Mouse (Mus musculus): Measurements from ENCODE around the gene Ccdc189.

Gene Ccdc189

DNA sequence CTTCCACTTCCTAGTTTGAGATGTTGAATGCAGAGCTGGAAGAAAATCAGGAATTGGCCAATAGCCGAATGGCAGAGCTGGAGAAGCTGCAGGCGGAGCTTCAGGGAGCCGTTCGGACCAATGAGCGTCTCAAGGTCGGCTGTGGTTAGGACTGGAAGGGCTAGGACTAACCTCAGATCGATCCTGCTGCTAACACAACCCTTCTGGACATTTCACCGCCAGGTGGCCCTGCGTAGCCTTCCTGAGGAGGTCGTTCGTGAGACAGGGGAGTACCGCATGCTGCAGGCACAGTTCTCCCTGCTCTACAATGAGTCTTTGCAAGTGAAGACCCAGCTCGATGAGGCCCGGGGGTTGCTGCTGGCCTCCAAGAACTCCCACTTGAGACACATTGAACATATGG, 4.2 kb upstream of the Ccdc189 start:
- no peak for DNase-seq (ENCODE audit: low spot score)

DNA sequence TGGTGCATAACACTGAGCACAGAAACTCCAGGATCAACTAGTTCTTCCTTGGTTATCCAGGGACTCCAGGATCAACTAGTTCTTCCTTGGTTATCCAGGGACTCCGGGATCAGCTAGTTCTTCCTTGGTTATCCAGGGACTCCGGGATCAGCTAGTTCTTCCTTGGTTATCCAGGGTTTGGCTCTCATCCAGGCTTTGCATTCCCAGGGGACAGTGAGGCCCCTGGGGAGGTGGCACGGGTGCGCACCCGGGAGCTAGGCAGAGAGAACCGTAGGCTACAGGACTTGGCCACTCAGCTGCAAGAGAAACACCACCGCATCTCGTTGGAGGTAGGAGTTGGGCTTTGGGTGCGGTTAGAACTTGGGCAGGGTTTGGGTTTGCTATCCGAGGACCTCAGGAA, 2.7 kb upstream of the Ccdc189 start:
- no peak for DNase-seq (ENCODE audit: low spot score)

- no peak for DNase-seq (ENCODE audit: low spot score)
Measured at GRCm38 (mm10) chr7:127589637-127590036, 1.2 kb upstream of the Ccdc189 start.

DNA sequence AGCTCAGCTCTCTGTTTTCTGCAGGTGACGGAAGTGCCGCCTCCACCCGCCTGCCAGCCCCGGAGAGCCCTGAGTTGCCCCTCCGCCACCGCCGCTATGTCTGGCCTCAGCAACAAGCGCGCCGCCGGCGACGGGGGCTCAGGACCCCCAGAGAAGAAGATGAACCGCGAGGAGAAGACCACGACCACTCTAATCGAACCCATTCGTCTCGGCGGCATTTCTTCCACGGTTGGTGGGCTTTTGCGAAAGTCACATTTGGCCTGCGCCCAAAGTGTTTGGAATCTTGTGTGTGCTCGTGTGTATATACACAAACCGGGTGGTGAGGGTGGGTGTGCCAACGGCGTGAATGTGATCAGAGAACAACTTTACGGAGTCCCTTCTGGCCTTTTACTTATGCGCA, 506 bp upstream of the Ccdc189 start:
- no peak for DNase-seq (ENCODE audit: low spot score)

GRCm38 (mm10) chr7:127587196-127587595, 1.2 kb downstream of the Ccdc189 start:
- no peak for DNase-seq (ENCODE audit: low spot score)

DNA sequence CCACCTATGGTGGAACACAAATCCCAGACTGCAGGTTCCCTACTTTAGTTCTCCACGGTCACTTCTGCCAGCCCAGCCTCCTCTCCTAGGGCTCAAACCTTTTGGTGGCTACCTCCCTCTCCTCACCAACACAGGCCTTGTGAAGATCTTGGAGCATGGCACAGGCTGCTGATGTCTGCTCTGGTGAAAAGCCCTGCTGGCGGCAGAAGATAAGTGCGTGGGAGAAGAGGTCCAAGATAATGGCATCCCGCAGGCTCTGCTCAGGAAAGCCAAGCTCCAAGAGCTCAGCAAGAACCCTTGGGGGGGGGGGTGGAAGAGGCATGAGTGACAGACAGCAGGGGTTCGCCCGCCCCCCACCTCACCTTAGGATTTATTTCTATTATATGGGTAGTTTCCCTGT, 2.2 kb downstream of the Ccdc189 start:
- no peak for DNase-seq (ENCODE audit: low spot score)

GRCm38 (mm10) chr7:127585031-127585430, 3.4 kb downstream of the Ccdc189 start:
- DNase-seq (ENCODE audit: low spot score) = no peak

GRCm38 (mm10) chr7:127583260-127583659, 5.1 kb downstream of the Ccdc189 start:
- no peak for DNase-seq (ENCODE audit: low spot score)

DNA sequence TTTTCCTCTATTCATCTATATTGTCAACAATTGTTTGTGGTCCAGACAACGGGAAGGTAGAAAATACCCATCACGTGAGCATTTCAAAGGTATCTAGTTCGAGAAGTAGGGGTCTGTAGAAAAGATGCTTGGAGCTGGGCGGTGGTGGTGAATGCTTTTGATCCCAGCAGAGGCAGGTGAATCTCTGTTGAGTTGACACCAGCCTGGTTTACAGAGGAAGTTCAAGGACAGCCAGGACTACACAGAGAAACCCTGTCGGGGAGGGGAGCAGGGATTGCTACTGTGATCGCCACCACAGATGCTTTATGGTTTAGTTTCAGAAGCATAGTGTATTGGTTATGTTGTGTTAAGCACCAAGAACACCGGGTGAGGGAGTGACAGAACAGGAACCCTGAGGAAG, 14.3 kb downstream of the Ccdc189 start:
- DNase-seq (ENCODE audit: low spot score) = no peak

GRCm38 (mm10) chr7:127573503-127574008, 14.8 kb downstream of the Ccdc189 start:
- DNase-seq (ENCODE audit: low spot score) = peak; percentile 19

- DNase-seq (ENCODE audit: low spot score) = peak; percentile 98
Measured at GRCm38 (mm10) chr7:127572895-127573471, 15.4 kb downstream of the Ccdc189 start, which contains the start of gene Phkg2. Gene Phkg2, plus strand, starts transcription at chr7:127573340.

GRCm38 (mm10) chr7:127564381-127565150, 23.8 kb downstream of the Ccdc189 start:
- no peak for DNase-seq (ENCODE audit: low spot score)

DNA sequence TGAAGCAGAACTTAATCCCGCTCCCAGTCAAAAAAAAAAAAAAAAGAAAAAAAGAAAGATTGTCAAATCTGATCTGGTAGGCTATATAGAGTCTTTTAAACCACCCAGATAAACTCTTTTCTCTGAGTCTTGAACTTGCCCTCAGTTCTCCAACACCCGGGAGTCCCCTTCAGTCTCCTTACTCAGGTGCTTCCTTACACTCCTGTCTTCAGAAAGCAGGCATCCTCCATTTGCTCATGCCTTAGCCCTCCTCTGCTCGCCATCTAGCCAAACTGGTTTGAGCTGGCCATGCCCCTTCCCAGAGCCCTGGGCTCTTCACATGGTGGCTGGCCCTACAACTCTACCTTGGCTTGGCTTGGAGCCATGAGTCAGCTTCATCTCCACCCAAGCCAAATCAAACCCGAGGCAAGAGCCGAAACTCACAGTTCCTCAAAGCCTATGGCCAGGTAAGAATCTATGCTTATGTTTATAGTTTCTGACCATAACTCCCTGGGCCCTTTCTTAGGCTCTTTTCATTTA, 27.0 kb downstream of the Ccdc189 start, which contains the start of gene Tmem265:
Tmem265 (plus strand) TSS at position 51 of the 519 bp plus-strand sequence.
- DNase-seq (ENCODE audit: low spot score) = no peak

- DNase-seq (ENCODE audit: low spot score) = no peak
Measured at GRCm38 (mm10) chr7:127560580-127560979, 27.8 kb downstream of the Ccdc189 start.

GRCm38 (mm10) chr7:127551558-127551957, 36.8 kb downstream of the Ccdc189 start:
- no peak for DNase-seq (ENCODE audit: low spot score)

GRCm38 (mm10) chr7:127549116-127549835, 39.1 kb downstream of the Ccdc189 start:
- DNase-seq (ENCODE audit: low spot score) = no peak

DNA sequence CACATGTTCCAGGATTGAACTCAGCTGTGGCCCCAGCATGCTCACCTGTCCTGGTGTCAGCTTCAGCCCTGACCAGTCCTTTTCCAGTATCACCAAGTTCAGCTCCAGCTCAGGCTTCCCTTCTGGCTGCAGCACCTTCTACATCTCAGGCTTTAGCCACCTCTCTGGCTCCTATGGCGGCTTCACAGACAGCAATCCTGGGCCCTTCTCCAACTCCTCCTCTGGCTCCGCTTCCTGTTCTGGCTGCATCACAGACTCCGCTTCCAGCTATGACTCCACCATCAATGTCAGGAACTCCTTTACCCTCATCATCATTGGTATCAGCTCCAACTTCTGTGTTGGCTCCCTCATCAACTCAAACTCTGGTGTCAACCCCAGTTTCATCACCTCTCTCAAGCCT, 46.7 kb downstream of the Ccdc189 start:
- DNase-seq (ENCODE audit: low spot score) = no peak

Data from embryo, embryonic 10.5 days (tissue).